Mouse (Mus musculus) CH12.LX (cell line): ENCODE measurements at regions not wholly inside any gene's neighbourhood (a gene's known extent, or its start where the extent isn't known, plus 50 kb on each side); places are given as distances from the start of the nearest gene placed in this dataset.

Experiments
- DNase-seq: peaks from one replicate; pipeline ENCODE4 v3.0.0-alpha.2; 2013; ENCODE audit errors: extremely low read depth
- H3K27ac ChIP-seq: 2 replicates; pipeline ENCODE4 v1.5.1; 2012; ENCODE audit warnings: low read depth, mild to moderate bottlenecking, control low read depth, moderate library complexity; ENCODE audit not compliant: insufficient read depth
- H3K27me3 ChIP-seq: replicated peaks from 2 replicates; pipeline ENCODE3; 2012; ENCODE audit warnings: inconsistent platforms
- H3K36me3 ChIP-seq, 2 experiments: replicated peaks in 1 of 2; 2 replicates each; pipeline versions ENCODE3 to v1.6.1; 2012; ENCODE audit warnings: inconsistent platforms in 1 of 2, low read length in 1 of 2, mild to moderate bottlenecking in 1 of 2, mixed read lengths in 1 of 2, moderate library complexity in 1 of 2; ENCODE audit not compliant: control insufficient read depth in 1 of 2, insufficient read depth in 1 of 2
- H3K4me1 ChIP-seq, 2 experiments: 2 replicates each; pipeline ENCODE4 v1.6.1; 2012; ENCODE audit warnings: inconsistent platforms in 1 of 2, moderate library complexity in 1 of 2; ENCODE audit not compliant: insufficient read depth in 2 of 2, control insufficient read depth in 1 of 2
- H3K4me2 ChIP-seq: 2 replicates; pipeline ENCODE4 v1.6.1; 2012; ENCODE audit warnings: low read depth, mild to moderate bottlenecking, control low read depth; ENCODE audit not compliant: poor library complexity, insufficient read depth, severe bottlenecking
- H3K4me3 ChIP-seq, 3 experiments: fragments of 150-350 bp in 1 of 3; sonication (generic) in 1 of 3; replicated peaks in 1 of 3; 2 replicates each; pipeline versions ENCODE3 to v1.5.1; 2011 to 2012; ENCODE audit warnings: low read depth in 2 of 3, low read length in 2 of 3, mild to moderate bottlenecking in 2 of 3, moderate library complexity in 2 of 3, control low read depth in 1 of 3, improper control_type of control experiment in 1 of 3, inconsistent platforms in 1 of 3, mixed read lengths in 1 of 3; ENCODE audit not compliant: poor library complexity in 1 of 3
- H3K79me2 ChIP-seq: replicated peaks from 2 replicates; pipeline ENCODE4 v1.6.1; 2012; ENCODE audit warnings: mild to moderate bottlenecking, moderate library complexity; ENCODE audit not compliant: control insufficient read depth, poor library complexity, insufficient read depth, severe bottlenecking; ENCODE audit errors: extremely low read depth
- H3K9ac ChIP-seq: 2 replicates; pipeline ENCODE4 v1.6.1; 2012; ENCODE audit warnings: low read depth, mild to moderate bottlenecking, control low read depth, moderate library complexity; ENCODE audit not compliant: insufficient read depth
- H3K9me3 ChIP-seq: replicated peaks from 2 replicates; pipeline ENCODE3; 2012; ENCODE audit warnings: low read length, inconsistent platforms, mixed read lengths
- CHD1 ChIP-seq: IDR thresholded peaks from 2 replicates; pipeline ENCODE4 v1.6.1; 2012; ENCODE audit warnings: low read depth, low read length, improper control_type of control experiment, inconsistent platforms
- CTCF ChIP-seq, 2 experiments: IDR thresholded peaks in 1 of 2; conservative IDR thresholded peaks in 1 of 2; 2 replicates each; pipeline ENCODE4 v1.5.1; 2011 to 2012; ENCODE audit warnings: low read depth in 2 of 2, low read length in 2 of 2, improper control_type of control experiment in 1 of 2, inconsistent platforms in 1 of 2, mild to moderate bottlenecking in 1 of 2, moderate library complexity in 1 of 2
- E2F4 ChIP-seq: IDR thresholded peaks from 2 replicates; pipeline ENCODE4 v1.6.1; 2011; ENCODE audit warnings: low read depth, low read length, improper control_type of control experiment; ENCODE audit not compliant: insufficient replicate concordance
- ELF1 ChIP-seq: IDR thresholded peaks from 2 replicates; pipeline ENCODE4 v1.6.1; 2014; ENCODE audit warnings: low read depth, mild to moderate bottlenecking, inconsistent platforms, low read length, improper control_type of control experiment
- GABPA ChIP-seq: IDR thresholded peaks from 2 replicates; pipeline ENCODE4 v1.6.1; 2012; ENCODE audit warnings: low read depth, low read length, improper control_type of control experiment, inconsistent platforms; ENCODE audit not compliant: insufficient replicate concordance
- IRF4 ChIP-seq: IDR thresholded peaks from 2 replicates; pipeline ENCODE4 v1.6.1; 2014; ENCODE audit warnings: low read depth, mild to moderate bottlenecking, inconsistent platforms, low read length, improper control_type of control experiment
- MXI1 ChIP-seq: IDR thresholded peaks from 2 replicates; pipeline ENCODE4 v1.6.1; 2011; ENCODE audit warnings: mild to moderate bottlenecking, low read depth, low read length, improper control_type of control experiment
- MYC ChIP-seq: IDR thresholded peaks from 2 replicates; pipeline ENCODE4 v1.6.1; 2011; ENCODE audit warnings: low read depth, mild to moderate bottlenecking, improper control_type of control experiment, low read length
- NELFE ChIP-seq: IDR thresholded peaks from 2 replicates; pipeline ENCODE4 v1.6.1; 2011; ENCODE audit warnings: low read depth, low read length, improper control_type of control experiment
- NRF1 ChIP-seq: IDR thresholded peaks from 2 replicates; pipeline ENCODE4 v1.6.1; 2014; ENCODE audit warnings: low read depth, mild to moderate bottlenecking, inconsistent platforms, low read length, improper control_type of control experiment, moderate library complexity
- POLR2A ChIP-seq: IDR thresholded peaks from 2 replicates; pipeline ENCODE4 v1.6.1; 2011; ENCODE audit warnings: low read depth, mild to moderate bottlenecking, improper control_type of control experiment, low read length
- POLR2AphosphoS2 ChIP-seq: IDR thresholded peaks from 2 replicates; pipeline ENCODE4 v1.6.1; 2011; ENCODE audit warnings: low read depth, low read length, improper control_type of control experiment
- RAD21 ChIP-seq: IDR thresholded peaks from 2 replicates; pipeline ENCODE4 v1.6.1; 2011; ENCODE audit warnings: low read depth, mild to moderate bottlenecking, low read length, improper control_type of control experiment, moderate library complexity
- TBP ChIP-seq: conservative IDR thresholded peaks from 2 replicates; pipeline ENCODE4 v1.6.1; 2011; ENCODE audit warnings: low read depth, low read length, improper control_type of control experiment
- ZMIZ1 ChIP-seq: IDR thresholded peaks from 2 replicates; pipeline ENCODE4 v1.6.1; 2012; ENCODE audit warnings: low read depth, mild to moderate bottlenecking, inconsistent platforms, low read length, improper control_type of control experiment
- ZNF384 ChIP-seq: IDR thresholded peaks from 2 replicates; pipeline ENCODE4 v1.6.1; 2012; ENCODE audit warnings: low read depth, low read length, improper control_type of control experiment, inconsistent platforms
- dilution Hi-C: fragments of 300-500 bp; cut with MboI; formaldehyde crosslinking; loops from 2 replicates; pipeline ENCODE4 v1.14.3; 2020; ENCODE audit warnings: low sequenced_read_pairs; ENCODE audit not compliant: extremely low pct_unique_long_range_greater_than_20kb, extremely low pct_ligation_motif_present
- in situ Hi-C: fragments of 300-500 bp; cut with MboI; formaldehyde crosslinking; loops from 3 replicates; pipeline ENCODE4 v1.14.3; 2019; ENCODE audit warnings: low sequenced_read_pairs, low pct_ligation_motif_present, low pct_unique_long_range_greater_than_20kb, mixed read lengths

DNA sequence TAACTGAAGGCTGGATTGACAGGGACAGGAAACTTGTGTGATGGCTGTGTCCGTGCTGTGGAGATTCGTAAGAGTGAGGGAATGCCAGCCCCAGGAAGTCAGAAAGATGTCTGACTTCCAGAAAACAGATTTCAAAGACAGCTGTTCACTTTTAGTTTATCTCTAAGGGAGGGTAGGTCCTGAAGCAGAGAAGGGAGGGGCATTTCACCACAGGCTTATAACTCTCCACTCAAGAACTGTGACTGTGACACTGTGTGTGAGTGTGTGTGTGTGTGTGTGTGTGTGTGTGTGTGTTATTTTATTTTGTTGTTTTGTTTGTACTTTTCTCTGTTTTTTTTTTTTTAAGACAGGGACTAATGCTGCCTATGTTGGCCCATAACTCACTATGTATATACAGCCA, 109.1 kb upstream of the Sox5 start:
- no peak overlapping the region for H3K27ac ChIP-seq
- H3K36me3 ChIP-seq, result no peaks in the 10 kb centered on the region
- dilution Hi-C loops (no loop called here), in situ Hi-C loops (no loop called here)
- H3K4me3 ChIP-seq, result no peak overlapping the region
- H3K27me3 ChIP-seq, result no peaks in the 10 kb centered on the region
- H3K9me3 ChIP-seq, result peaks cover 2% of the 10 kb centered on the region
- no peak overlapping the region for H3K9ac ChIP-seq
- no peaks in the 10 kb centered on the region for H3K79me2 ChIP-seq
- TF ChIP-seq CHD1 (no peak), NRF1 (no peak), POLR2A (no peak), ELF1 (no peak), MYC (no peak), NELFE (no peak)
- no peak for DNase-seq
- H3K4me1 ChIP-seq, result peaks cover 0 to 4% of the 10 kb centered on the region in 2 experiments; a peak in 1 of 4 replicates
- H3K4me2 ChIP-seq, result no peak overlapping the region

DNA sequence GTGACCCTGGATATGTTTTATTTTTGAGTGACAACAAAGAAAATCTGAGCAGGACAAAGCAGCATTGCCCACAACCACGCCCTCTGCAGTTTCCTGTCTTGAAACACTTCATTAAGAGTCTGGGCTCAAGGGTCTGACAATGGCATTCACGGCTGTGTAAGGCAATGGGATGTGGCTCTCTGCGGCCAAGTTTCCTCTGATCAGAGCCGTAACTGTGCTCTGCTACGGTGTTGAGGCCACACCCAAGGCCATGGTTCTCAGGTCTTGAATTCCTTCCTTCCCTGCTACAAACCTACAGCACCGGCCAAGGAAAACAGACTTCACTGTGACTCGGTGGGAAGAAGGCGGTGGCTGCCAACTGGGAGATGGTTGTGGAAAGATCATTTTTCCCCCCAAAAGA, 108.4 kb upstream of the Sox5 start:
- Histone ChIP-seq H3K4me1 (peaks cover 0 to 4% of the 10 kb centered on the region in 2 experiments; a peak in 1 of 4 replicates), H3K36me3 (no peaks in the 10 kb centered on the region), H3K27me3 (no peaks in the 10 kb centered on the region), H3K9ac (no peak overlapping the region), H3K9me3 (peaks cover 2% of the 10 kb centered on the region), H3K79me2 (no peaks in the 10 kb centered on the region), H3K4me2 (no peak overlapping the region), H3K4me3 (no peak overlapping the region), H3K27ac (no peak overlapping the region)
- no peak for TF ChIP-seq MXI1
- no peak for TF ChIP-seq ZNF384
- no peak for TF ChIP-seq IRF4
- TF ChIP-seq TBP, result no peak
- TF ChIP-seq ELF1, result no peak
- no peak for TF ChIP-seq RAD21
- TF ChIP-seq POLR2AphosphoS2, result no peak
- TF ChIP-seq GABPA, result no peak
- TF ChIP-seq MYC, result no peak
- TF ChIP-seq ZMIZ1, result no peak
- no peak for TF ChIP-seq CHD1
- no peak for TF ChIP-seq E2F4
- TF ChIP-seq CTCF (conservative IDR thresholded peaks at IDR 0.05 in 1 of 2, IDR thresholded peaks at IDR 0.05 in 1 of 2; ENCODE audit: low read depth in 2 of 2, low read length in 2 of 2), result no peak
- dilution Hi-C loops (no loop called here), in situ Hi-C loops (no loop called here)
- no peak for DNase-seq
